Comparison of ENCODE assay signal across 14 mouse cellular contexts in genomic region chr5:144907591-144907990, GRCm38 (mm10). TPM values are rescaled to one million over a fixed set of nuclear protein-coding genes. Genes with fewer than 3 reads are reported as not detected.
DNase-seq lines count a peak whose midpoint lies in the region; ATAC-seq and TF ChIP-seq lines count a peak whose summit lies in the region.
"Had no signal": no experiment of that assay in that cellular context is flagged by ENCODE, and none has a peak within 500 bp of the region (broad histone marks: within the 10 kb centered on the region; RNA-seq: fewer than 3 reads in every experiment).

No protein-coding gene starts in this region.

- no peaks in the 10 kb centered on the region for H3K27me3 ChIP-seq in kidney, adult 2 months (replicated peaks; ENCODE audit: control insufficient read depth, insufficient read depth, low read length)
- H3K27me3 ChIP-seq in kidney, embryonic 14.5 days (ENCODE audit: control insufficient read depth, insufficient read depth, low read length): no peaks in the 10 kb centered on the region
- H3K27me3 ChIP-seq in stomach, postnatal 0 days (ENCODE audit: control insufficient read depth, insufficient read depth, low read length): no peaks in the 10 kb centered on the region
- H3K27me3 ChIP-seq: lung, embryonic 15.5 days had no signal

- H3K4me1 ChIP-seq in kidney, adult 2 months (ENCODE audit: control insufficient read depth, insufficient read depth, low read length): peaks cover 5% of the 10 kb centered on the region
- peaks cover 28% of the 10 kb centered on the region for H3K4me1 ChIP-seq in kidney, embryonic 14.5 days (ENCODE audit: control insufficient read depth, insufficient read depth, low read length)
- peaks cover 21% of the 10 kb centered on the region for H3K4me1 ChIP-seq in lung, adult 2 months (ENCODE audit: control insufficient read depth, insufficient read depth, low read length)
- no peaks in the 10 kb centered on the region for H3K4me1 ChIP-seq in stomach, postnatal 0 days (replicated peaks; ENCODE audit: control insufficient read depth, insufficient read depth)

- no peaks in the 10 kb centered on the region for H3K9me3 ChIP-seq in kidney, embryonic 14.5 days (ENCODE audit: control insufficient read depth, low read length)
- H3K9me3 ChIP-seq in stomach, postnatal 0 days (ENCODE audit: control insufficient read depth, low read length): no peaks in the 10 kb centered on the region
- H3K9me3 ChIP-seq: G1E; lung, embryonic 15.5 days had no signal

- H3K4me3 ChIP-seq in kidney, adult 2 months (ENCODE audit: insufficient read depth, low read depth, low read length): no peak overlapping the region
- H3K4me3 ChIP-seq in kidney, embryonic 14.5 days (ENCODE audit: low read length): no peak overlapping the region
- no peak overlapping the region for H3K4me3 ChIP-seq in lung, adult 2 months (replicated peaks; ENCODE audit: extremely low read depth, low read depth, low read length)
- no peak overlapping the region for H3K4me3 ChIP-seq in stomach, postnatal 0 days (ENCODE audit: low read depth, low read length)
- H3K4me3 ChIP-seq: embryonic facial prominence, embryonic 10.5 days; lung, embryonic 15.5 days had no signal

- no peaks in the 10 kb centered on the region for H3K36me3 ChIP-seq in kidney, adult 2 months (ENCODE audit: control insufficient read depth, insufficient read depth, low read length)
- no peaks in the 10 kb centered on the region for H3K36me3 ChIP-seq in kidney, embryonic 14.5 days (ENCODE audit: control insufficient read depth, insufficient read depth, low read length)
- H3K36me3 ChIP-seq in stomach, postnatal 0 days (ENCODE audit: control insufficient read depth, insufficient read depth, low read length): no peaks in the 10 kb centered on the region
- H3K36me3 ChIP-seq: embryonic facial prominence, embryonic 10.5 days; G1E; lung, embryonic 15.5 days had no signal

- H3K4me2 ChIP-seq in kidney, embryonic 14.5 days (replicated peaks; ENCODE audit: low read depth, low read length): no peak overlapping the region
- no peak overlapping the region for H3K4me2 ChIP-seq in stomach, postnatal 0 days (replicated peaks; ENCODE audit: low read depth)
- H3K4me2 ChIP-seq: lung, embryonic 15.5 days had no signal

- 76% methylated on average over 2 of the region's 2 CpGs for WGBS in kidney, adult 2 months
- 67% methylated on average over 2 of the region's 2 CpGs for WGBS in kidney, embryonic 14.5 days
- WGBS in lung, adult 2 months: 57% methylated on average over 2 of the region's 2 CpGs
- WGBS in stomach, postnatal 0 days: 75% methylated on average over 2 of the region's 2 CpGs

- peak; percentile 19 for DNase-seq in kidney, adult 2 months
- peak; percentile 10 for DNase-seq in thymus, postnatal 25 days
- no peak for DNase-seq in thymus, adult 18-20 months
- no peak for DNase-seq in lung, adult 2 months
- DNase-seq in stomach, postnatal 0 days (ENCODE audit: low spot score): no peak
- DNase-seq in gastrocnemius, postnatal 25 days: no peak
- no peak for DNase-seq in adrenal gland, adult (ENCODE audit: inconsistent age in 2 of 2, low spot score in 1 of 2)
- DNase-seq: heart, postnatal 14 days; kidney, adult 9 months; right cerebral cortex, postnatal 25 days had no signal

- TF ChIP-seq CTCF in kidney, adult 2 months (conservative IDR thresholded peaks at IDR 0.05; ENCODE audit: insufficient read depth, insufficient read length, low read depth, low read length): peak; percentile 64
- peak; percentile 70 for TF ChIP-seq CTCF in lung, adult 2 months (IDR thresholded peaks at IDR 0.05; ENCODE audit: insufficient read depth, low read length)
- TF ChIP-seq CTCF in stomach, postnatal 0 days (IDR thresholded peaks at IDR 0.05; ENCODE audit: low read depth): peak; percentile 76

- TF ChIP-seq POLR2A in kidney, adult 2 months (IDR thresholded peaks at IDR 0.05; ENCODE audit: low read depth, low read length): no peak
- TF ChIP-seq POLR2A in lung, adult 2 months (IDR thresholded peaks at IDR 0.05; ENCODE audit: borderline replicate concordance, extremely low read depth, low read depth, low read length): no peak

- TF ChIP-seq EP300 in stomach, postnatal 0 days (optimal IDR thresholded peaks at IDR 0.05): no peak

- no peak overlapping the region for H3K9ac ChIP-seq in kidney, embryonic 14.5 days (ENCODE audit: low read depth, low read length)
- no peak overlapping the region for H3K9ac ChIP-seq in stomach, postnatal 0 days (ENCODE audit: low read length)
- H3K9ac ChIP-seq: lung, embryonic 15.5 days had no signal

- ATAC-seq in kidney, embryonic 14.5 days (ENCODE audit: low FRiP score, low TSS enrichment): no peak
- ATAC-seq in stomach, postnatal 0 days (ENCODE audit: low FRiP score, low TSS enrichment): 0 out of 2 replicates have a peak, but pooled peaks have one; percentile 33

- H3K27ac ChIP-seq in kidney, adult 2 months (ENCODE audit: insufficient read depth, low read depth, low read length): no peak overlapping the region
- no peak overlapping the region for H3K27ac ChIP-seq in kidney, embryonic 14.5 days (ENCODE audit: low read depth, low read length)
- H3K27ac ChIP-seq in stomach, postnatal 0 days (replicated peaks): no peak overlapping the region
- H3K27ac ChIP-seq: embryonic facial prominence, embryonic 10.5 days; lung, embryonic 15.5 days had no signal

RNA-seq across cellular contexts. Expression of gene Smurf1, which starts 58.1 kb away (rescaled TPM):
- 14.4 and 16.1 TPM in 2 replicates for polyA plus RNA-seq in kidney, adult 2 months (2012; rRNA removed)
- polyA plus RNA-seq in kidney, embryonic 14.5 days (2014; fragmentation: Nextera tagmentation; extraction: Ambion mirVana): 13.5 and 20.2 TPM in 2 replicates
- polyA plus RNA-seq in lung, adult 2 months (2012; rRNA removed): 33.5 and 34.1 TPM in 2 replicates
- polyA plus RNA-seq in stomach, postnatal 0 days (2015; fragmentation: Nextera tagmentation; extraction: Ambion mirVana): 11.2 and 11.6 TPM in 2 replicates
- 10 to 100 TPM; 11.5 to 12.6 TPM for total RNA-seq in gastrocnemius, postnatal 25 days (2021)

Comparison
In these comparisons a context has a peak if more than half of its experiments do, and no peak if none do; other contexts are left out.
1. DNase-seq: peak in kidney, adult 2 months (single experiment) and thymus, postnatal 25 days (single experiment); none in thymus, adult 18-20 months (0 of 2), lung, adult 2 months (single experiment), stomach, postnatal 0 days (single experiment), gastrocnemius, postnatal 25 days (single experiment) and adrenal gland, adult (0 of 2).
2. Peak in every context shown above with its lines, with median percentiles within 50 percentile points of each other: CTCF ChIP-seq.